Mouse (Mus musculus): ENCODE data around the gene Clec3b. TPM values are rescaled to one million over a fixed set of nuclear protein-coding genes. Genes with fewer than 3 reads are reported as not detected.
A peak's percentile ranks its signal among the peaks of the same experiment; 100 is the strongest.

The Clec3b gene
- polyA plus RNA-seq, 1 experiment = 62.5 TPM

- Histone ChIP-seq H3K27ac (replicated peaks; ENCODE audit: low read depth, low read length) (peak overlapping the region; percentile 52), H3K4me1 (ENCODE audit: control insufficient read depth, insufficient read depth, insufficient read length, low read length) (peaks cover 24% of the 10 kb centered on the region), H3K4me3 (ENCODE audit: insufficient read depth, low read depth, low read length) (no peak overlapping the region)
Observed at GRCm38 (mm10) chr9:123136953-123137682, 13.6 kb upstream of the Clec3b start.

- Histone ChIP-seq H3K27ac (replicated peaks; ENCODE audit: low read depth, low read length) (peak overlapping the region; percentile 58), H3K4me3 (ENCODE audit: insufficient read depth, low read depth, low read length) (no peak overlapping the region), H3K4me1 (ENCODE audit: control insufficient read depth, insufficient read depth, insufficient read length, low read length) (peaks cover 24% of the 10 kb centered on the region)
Observed at GRCm38 (mm10) chr9:123138891-123139474, 11.8 kb upstream of the Clec3b start.

DNA sequence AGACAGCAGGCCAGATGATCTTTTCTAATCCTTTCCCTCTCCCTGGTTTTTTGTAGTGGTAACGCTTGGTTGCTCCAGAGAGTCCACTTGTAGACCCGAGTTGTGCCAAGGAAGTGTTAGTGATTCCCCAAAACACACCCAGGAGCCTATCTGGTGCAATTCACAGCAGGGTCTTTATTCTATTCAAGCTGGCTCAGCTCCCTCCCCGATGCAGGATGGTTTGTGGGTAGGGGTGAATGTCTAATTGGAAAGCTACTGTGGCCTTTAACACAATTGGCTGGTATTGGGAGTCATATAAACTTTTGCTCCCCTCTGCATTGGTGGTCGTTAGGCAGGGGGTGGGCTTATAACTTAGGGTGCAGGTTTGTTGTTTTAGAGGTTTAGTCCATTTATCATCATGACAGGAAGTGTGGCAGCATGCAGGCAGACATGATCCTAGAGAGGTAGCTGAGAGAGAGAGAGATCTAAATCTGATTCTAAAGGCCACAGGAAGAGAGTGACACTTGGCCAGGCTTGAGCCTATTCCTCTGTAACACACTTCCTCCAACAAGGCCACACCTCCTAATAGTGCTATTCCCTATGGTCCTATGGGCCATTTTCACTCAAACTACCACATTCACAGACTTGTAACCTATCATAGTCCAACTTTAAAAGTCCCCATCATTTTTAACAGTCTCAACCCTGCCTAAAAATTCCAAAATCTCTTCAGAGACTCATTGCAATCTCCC lies 10.7 kb upstream of the Clec3b start:
- H3K4me3 ChIP-seq (ENCODE audit: insufficient read depth, low read depth, low read length) = no peak overlapping the region
- H3K4me1 ChIP-seq (ENCODE audit: control insufficient read depth, insufficient read depth, insufficient read length, low read length) = peaks cover 24% of the 10 kb centered on the region
- H3K27ac ChIP-seq (replicated peaks; ENCODE audit: low read depth, low read length) = peak overlapping the region; percentile 10

DNA sequence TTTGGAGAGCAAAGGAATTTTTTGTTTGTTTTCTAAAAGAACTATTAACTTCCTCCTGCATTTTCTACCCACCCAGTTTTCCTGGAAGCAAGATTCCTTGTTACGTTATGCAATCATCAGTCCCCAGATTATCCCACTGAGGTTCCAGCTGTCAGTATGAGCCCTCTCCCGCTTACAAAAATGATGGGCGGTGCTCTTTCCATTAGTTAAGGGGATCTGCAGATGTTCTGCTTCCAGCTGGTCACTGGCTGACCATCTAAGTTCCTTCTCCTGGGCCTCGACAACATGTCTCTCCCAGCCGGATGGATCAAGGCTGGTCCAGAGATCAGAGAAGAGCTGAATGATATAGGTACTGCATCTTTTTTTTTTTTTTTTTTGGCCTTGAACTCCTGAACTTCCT lies 2.3 kb upstream of the Clec3b start:
- no peak overlapping the region for H3K4me3 ChIP-seq (ENCODE audit: insufficient read depth, low read depth, low read length)
- H3K4me1 ChIP-seq (ENCODE audit: control insufficient read depth, insufficient read depth, insufficient read length, low read length) = no peaks in the 10 kb centered on the region; the same call in 1 of the 2 replicates
- H3K27ac ChIP-seq (replicated peaks; ENCODE audit: low read depth, low read length) = peak overlapping the region; percentile 79; the same call in 1 of the 2 replicates

GRCm38 (mm10) chr9:123151561-123151960 lies 815 bp downstream of the Clec3b start:
- H3K27ac ChIP-seq (replicated peaks; ENCODE audit: low read depth, low read length) = peak overlapping the region; percentile 49
- peak overlapping the region; percentile 8 for H3K4me3 ChIP-seq (ENCODE audit: insufficient read depth, low read depth, low read length)
- peaks cover 6% of the 10 kb centered on the region; the same call in 1 of the 2 replicates for H3K4me1 ChIP-seq (ENCODE audit: control insufficient read depth, insufficient read depth, insufficient read length, low read length)

GRCm38 (mm10) chr9:123152026-123152425 lies 1.3 kb downstream of the Clec3b start:
- peaks cover 7% of the 10 kb centered on the region; the same call in 1 of the 2 replicates for H3K4me1 ChIP-seq (ENCODE audit: control insufficient read depth, insufficient read depth, insufficient read length, low read length)
- peak overlapping the region; percentile 58 for H3K27ac ChIP-seq (replicated peaks; ENCODE audit: low read depth, low read length)
- peak overlapping the region; percentile 38 for H3K4me3 ChIP-seq (ENCODE audit: insufficient read depth, low read depth, low read length)

DNA sequence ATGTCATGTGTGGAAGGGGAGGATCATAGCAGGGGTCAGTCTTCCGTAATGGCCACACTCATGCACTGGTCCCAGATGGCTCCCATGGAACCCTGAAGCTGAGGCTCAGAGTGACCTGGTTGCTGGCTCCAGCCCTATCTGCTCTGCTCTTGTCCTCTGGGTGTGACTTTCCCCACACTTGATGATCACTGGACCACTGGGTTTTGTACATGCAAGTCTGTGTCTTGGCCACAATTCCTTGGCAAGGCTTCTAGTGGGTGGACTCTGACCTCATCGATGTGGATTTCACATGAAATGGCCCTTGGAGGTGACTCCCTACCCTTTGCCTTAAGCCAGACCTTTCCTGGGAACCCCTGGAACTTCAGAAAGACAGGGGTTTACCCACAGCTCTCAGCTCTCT lies 2.4 kb downstream of the Clec3b start:
- Histone ChIP-seq H3K4me3 (ENCODE audit: insufficient read depth, low read depth, low read length) (no peak overlapping the region), H3K27ac (replicated peaks; ENCODE audit: low read depth, low read length) (no peak overlapping the region), H3K4me1 (ENCODE audit: control insufficient read depth, insufficient read depth, insufficient read length, low read length) (peaks cover 10% of the 10 kb centered on the region; the same call in 1 of the 2 replicates)

- H3K4me3 ChIP-seq (ENCODE audit: insufficient read depth, low read depth, low read length) = no peak overlapping the region
- H3K4me1 ChIP-seq (ENCODE audit: control insufficient read depth, insufficient read depth, insufficient read length, low read length) = peaks cover 10% of the 10 kb centered on the region; the same call in 1 of the 2 replicates
- H3K27ac ChIP-seq (replicated peaks; ENCODE audit: low read depth, low read length) = no peak overlapping the region
Observed at GRCm38 (mm10) chr9:123156910-123157361, 6.2 kb downstream of the Clec3b start.

- peaks cover 10% of the 10 kb centered on the region; the same call in 1 of the 2 replicates for H3K4me1 ChIP-seq (ENCODE audit: control insufficient read depth, insufficient read depth, insufficient read length, low read length)
- H3K4me3 ChIP-seq (ENCODE audit: insufficient read depth, low read depth, low read length) = no peak overlapping the region
- H3K27ac ChIP-seq (replicated peaks; ENCODE audit: low read depth, low read length) = no peak overlapping the region
Observed at GRCm38 (mm10) chr9:123157699-123158098, 7.0 kb downstream of the Clec3b start.

- no peak overlapping the region for H3K4me3 ChIP-seq (ENCODE audit: insufficient read depth, low read depth, low read length)
- peaks cover 10% of the 10 kb centered on the region; the same call in 1 of the 2 replicates for H3K4me1 ChIP-seq (ENCODE audit: control insufficient read depth, insufficient read depth, insufficient read length, low read length)
- no peak overlapping the region for H3K27ac ChIP-seq (replicated peaks; ENCODE audit: low read depth, low read length)
Observed at GRCm38 (mm10) chr9:123158125-123158836, 7.5 kb downstream of the Clec3b start.

DNA sequence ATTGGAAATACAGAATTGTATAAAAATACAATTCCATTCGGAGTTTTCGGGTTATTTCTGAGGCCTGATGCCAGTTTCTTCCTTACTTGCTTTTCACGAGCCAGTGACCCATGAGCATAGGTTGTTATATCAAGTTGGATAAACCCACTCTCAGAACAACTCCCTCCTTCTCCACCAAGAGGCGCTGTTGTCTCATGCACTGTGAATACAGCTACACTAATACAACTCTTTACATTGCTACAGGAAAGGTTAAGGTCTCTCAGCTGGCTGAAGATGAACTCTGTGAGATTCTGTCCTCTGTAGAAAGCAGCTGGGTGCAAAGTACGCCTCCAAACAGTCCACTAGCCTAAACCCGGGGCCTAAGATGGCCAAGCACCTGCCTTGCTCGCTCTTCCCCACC lies 8.6 kb downstream of the Clec3b start:
- Histone ChIP-seq H3K4me3 (ENCODE audit: insufficient read depth, low read depth, low read length) (no peak overlapping the region), H3K27ac (replicated peaks; ENCODE audit: low read depth, low read length) (no peak overlapping the region), H3K4me1 (ENCODE audit: control insufficient read depth, insufficient read depth, insufficient read length, low read length) (0 out of 2 replicates have a peak, but pooled peaks cover 5% of the 10 kb centered on the region)

GRCm38 (mm10) chr9:123161792-123162191 lies 11.0 kb downstream of the Clec3b start:
- H3K27ac ChIP-seq (replicated peaks; ENCODE audit: low read depth, low read length) = no peak overlapping the region
- H3K4me1 ChIP-seq (ENCODE audit: control insufficient read depth, insufficient read depth, insufficient read length, low read length) = 0 out of 2 replicates have a peak, but pooled peaks cover 3% of the 10 kb centered on the region
- H3K4me3 ChIP-seq (ENCODE audit: insufficient read depth, low read depth, low read length) = no peak overlapping the region

GRCm38 (mm10) chr9:123162985-123163694 lies 12.4 kb downstream of the Clec3b start:
- Histone ChIP-seq H3K4me3 (ENCODE audit: insufficient read depth, low read depth, low read length) (no peak overlapping the region), H3K4me1 (ENCODE audit: control insufficient read depth, insufficient read depth, insufficient read length, low read length) (no peaks in the 10 kb centered on the region), H3K27ac (replicated peaks; ENCODE audit: low read depth, low read length) (no peak overlapping the region)

DNA sequence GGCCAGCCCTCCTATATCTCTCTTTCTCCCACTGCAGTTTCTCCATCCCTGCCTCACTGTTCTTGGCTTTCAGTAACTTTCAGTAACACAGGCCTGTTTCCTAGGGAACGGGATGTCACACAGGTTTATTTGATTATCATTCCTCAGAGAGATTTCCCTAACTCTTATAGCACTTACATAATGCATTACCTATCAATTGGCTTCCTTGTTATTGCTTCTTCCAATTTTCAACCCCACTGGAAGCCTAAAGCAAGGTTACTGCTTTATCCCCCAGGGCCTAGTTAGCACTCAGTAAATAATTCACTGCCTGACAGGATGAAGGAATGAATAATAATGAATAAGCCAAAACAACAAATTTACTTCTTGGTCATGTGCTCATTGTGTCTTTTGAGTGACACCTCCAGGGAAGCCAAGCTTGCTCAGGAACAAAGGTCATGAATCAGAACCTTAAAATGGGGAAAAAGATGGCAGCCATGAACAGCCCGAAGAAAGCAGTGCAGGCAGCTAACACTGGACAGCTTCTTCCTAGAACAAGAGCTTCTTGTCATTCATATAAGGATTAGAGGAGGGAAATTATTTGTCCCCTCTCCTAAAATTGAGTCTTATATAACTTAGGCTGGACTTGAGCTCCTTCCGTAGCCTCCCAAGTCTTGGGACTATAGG lies 15.2 kb downstream of the Clec3b start:
- H3K4me1 ChIP-seq (ENCODE audit: control insufficient read depth, insufficient read depth, insufficient read length, low read length) = no peaks in the 10 kb centered on the region
- no peak overlapping the region for H3K27ac ChIP-seq (replicated peaks; ENCODE audit: low read depth, low read length)
- no peak overlapping the region for H3K4me3 ChIP-seq (ENCODE audit: insufficient read depth, low read depth, low read length)

Measured in brown adipose tissue, adult 24 weeks (tissue).